Mouse (Mus musculus): ENCODE measurements at regions not wholly inside any gene's neighbourhood (a gene's known extent, or its start where the extent isn't known, plus 50 kb on each side); places are given as distances from the start of the nearest gene placed in this dataset.

- Histone ChIP-seq H3K9me3 (ENCODE audit: control insufficient read depth, low read length) (no peaks in the 10 kb centered on the region), H3K9ac (ENCODE audit: low read depth, low read length, severe bottlenecking) (no peak overlapping the region), H3K27me3 (ENCODE audit: control insufficient read depth, insufficient read depth, low read length) (no peaks in the 10 kb centered on the region), H3K4me2 (replicated peaks; ENCODE audit: low read depth, low read length, severe bottlenecking) (no peak overlapping the region), H3K27ac (replicated peaks; ENCODE audit: low read depth, low read length) (no peak overlapping the region), H3K4me1 (ENCODE audit: control insufficient read depth, insufficient read depth, low read length) (no peaks in the 10 kb centered on the region), H3K4me3 (replicated peaks; ENCODE audit: low read length) (no peak overlapping the region), H3K36me3 (ENCODE audit: control insufficient read depth, insufficient read depth, low read length) (no peaks in the 10 kb centered on the region)
- ATAC-seq (ENCODE audit: low FRiP score, low read depth): no peak
- no peak for TF ChIP-seq POLR2A (IDR thresholded peaks at IDR 0.05; ENCODE audit: borderline replicate concordance, extremely low read depth, insufficient read depth, insufficient read length)
- DNase-seq (ENCODE audit: low spot score): no peak
- WGBS: 61% methylated on average over 11 of the region's 11 CpGs
These were observed 126.9 kb upstream of the Irs2 start for GRCm38 (mm10) chr8:11135135-11135534.

- Histone ChIP-seq H3K9me3 (ENCODE audit: control insufficient read depth, low read length) (no peaks in the 10 kb centered on the region), H3K4me2 (replicated peaks; ENCODE audit: low read depth, low read length, severe bottlenecking) (no peak overlapping the region), H3K4me3 (replicated peaks; ENCODE audit: low read length) (no peak overlapping the region), H3K27ac (replicated peaks; ENCODE audit: low read depth, low read length) (no peak overlapping the region), H3K27me3 (ENCODE audit: control insufficient read depth, insufficient read depth, low read length) (no peaks in the 10 kb centered on the region), H3K4me1 (ENCODE audit: control insufficient read depth, insufficient read depth, low read length) (no peaks in the 10 kb centered on the region), H3K9ac (ENCODE audit: low read depth, low read length, severe bottlenecking) (no peak overlapping the region), H3K36me3 (ENCODE audit: control insufficient read depth, insufficient read depth, low read length) (no peaks in the 10 kb centered on the region)
- TF ChIP-seq POLR2A (IDR thresholded peaks at IDR 0.05; ENCODE audit: borderline replicate concordance, extremely low read depth, insufficient read depth, insufficient read length): no peak
- 86% methylated on average over 4 of the region's 4 CpGs for WGBS
- DNase-seq (ENCODE audit: low spot score) (no peak), ATAC-seq (ENCODE audit: low FRiP score, low read depth) (no peak)
These were observed 126.3 kb upstream of the Irs2 start for GRCm38 (mm10) chr8:11134562-11134961.

- ATAC-seq (ENCODE audit: low FRiP score, low read depth) (no peak), DNase-seq (ENCODE audit: low spot score) (no peak)
- 42% methylated on average over 5 of the region's 5 CpGs for WGBS
- Histone ChIP-seq H3K4me3 (replicated peaks; ENCODE audit: low read length) (no peak overlapping the region), H3K9ac (ENCODE audit: low read depth, low read length, severe bottlenecking) (no peak overlapping the region), H3K36me3 (ENCODE audit: control insufficient read depth, insufficient read depth, low read length) (no peaks in the 10 kb centered on the region), H3K4me1 (ENCODE audit: control insufficient read depth, insufficient read depth, low read length) (peaks cover 8% of the 10 kb centered on the region), H3K27me3 (ENCODE audit: control insufficient read depth, insufficient read depth, low read length) (no peaks in the 10 kb centered on the region), H3K9me3 (ENCODE audit: control insufficient read depth, low read length) (no peaks in the 10 kb centered on the region), H3K4me2 (replicated peaks; ENCODE audit: low read depth, low read length, severe bottlenecking) (no peak overlapping the region), H3K27ac (replicated peaks; ENCODE audit: low read depth, low read length) (no peak overlapping the region)
- TF ChIP-seq POLR2A (IDR thresholded peaks at IDR 0.05; ENCODE audit: borderline replicate concordance, extremely low read depth, insufficient read depth, insufficient read length): no peak
These were observed 110.9 kb upstream of the Irs2 start for GRCm38 (mm10) chr8:11119030-11119634.

GRCm38 (mm10) chr8:11116534-11116933 is 108.3 kb upstream of the Irs2 start:
- Histone ChIP-seq H3K9me3 (ENCODE audit: control insufficient read depth, low read length) (no peaks in the 10 kb centered on the region), H3K27me3 (ENCODE audit: control insufficient read depth, insufficient read depth, low read length) (no peaks in the 10 kb centered on the region), H3K9ac (ENCODE audit: low read depth, low read length, severe bottlenecking) (no peak overlapping the region), H3K4me2 (replicated peaks; ENCODE audit: low read depth, low read length, severe bottlenecking) (no peak overlapping the region), H3K4me1 (ENCODE audit: control insufficient read depth, insufficient read depth, low read length) (peaks cover 12% of the 10 kb centered on the region), H3K36me3 (ENCODE audit: control insufficient read depth, insufficient read depth, low read length) (no peaks in the 10 kb centered on the region), H3K27ac (replicated peaks; ENCODE audit: low read depth, low read length) (no peak overlapping the region), H3K4me3 (replicated peaks; ENCODE audit: low read length) (no peak overlapping the region)
- ATAC-seq (ENCODE audit: low FRiP score, low read depth) (no peak), DNase-seq (ENCODE audit: low spot score) (no peak)
- WGBS: 78% methylated on average over 5 of the region's 5 CpGs
- TF ChIP-seq POLR2A (IDR thresholded peaks at IDR 0.05; ENCODE audit: borderline replicate concordance, extremely low read depth, insufficient read depth, insufficient read length): no peak

- TF ChIP-seq POLR2A (IDR thresholded peaks at IDR 0.05; ENCODE audit: borderline replicate concordance, extremely low read depth, insufficient read depth, insufficient read length): no peak
- no peak for ATAC-seq (ENCODE audit: low FRiP score, low read depth)
- Histone ChIP-seq H3K9ac (ENCODE audit: low read depth, low read length, severe bottlenecking) (no peak overlapping the region), H3K9me3 (ENCODE audit: control insufficient read depth, low read length) (no peaks in the 10 kb centered on the region), H3K27ac (replicated peaks; ENCODE audit: low read depth, low read length) (no peak overlapping the region), H3K4me2 (replicated peaks; ENCODE audit: low read depth, low read length, severe bottlenecking) (no peak overlapping the region), H3K27me3 (ENCODE audit: control insufficient read depth, insufficient read depth, low read length) (no peaks in the 10 kb centered on the region), H3K4me1 (ENCODE audit: control insufficient read depth, insufficient read depth, low read length) (peaks cover 12% of the 10 kb centered on the region), H3K4me3 (replicated peaks; ENCODE audit: low read length) (no peak overlapping the region), H3K36me3 (ENCODE audit: control insufficient read depth, insufficient read depth, low read length) (no peaks in the 10 kb centered on the region)
- 33% methylated on average over 6 of the region's 6 CpGs for WGBS
- DNase-seq (ENCODE audit: low spot score): no peak
These were observed 107.0 kb upstream of the Irs2 start for GRCm38 (mm10) chr8:11115210-11115609.

- no peak for DNase-seq (ENCODE audit: low spot score)
- TF ChIP-seq POLR2A (IDR thresholded peaks at IDR 0.05; ENCODE audit: borderline replicate concordance, extremely low read depth, insufficient read depth, insufficient read length): no peak
- Histone ChIP-seq H3K36me3 (ENCODE audit: control insufficient read depth, insufficient read depth, low read length) (no peaks in the 10 kb centered on the region), H3K4me3 (replicated peaks; ENCODE audit: low read length) (no peak overlapping the region), H3K27me3 (ENCODE audit: control insufficient read depth, insufficient read depth, low read length) (no peaks in the 10 kb centered on the region), H3K27ac (replicated peaks; ENCODE audit: low read depth, low read length) (no peak overlapping the region), H3K9ac (ENCODE audit: low read depth, low read length, severe bottlenecking) (no peak overlapping the region), H3K9me3 (ENCODE audit: control insufficient read depth, low read length) (no peaks in the 10 kb centered on the region), H3K4me2 (replicated peaks; ENCODE audit: low read depth, low read length, severe bottlenecking) (no peak overlapping the region), H3K4me1 (ENCODE audit: control insufficient read depth, insufficient read depth, low read length) (peaks cover 12% of the 10 kb centered on the region)
- 28% methylated on average over 8 of the region's 8 CpGs for WGBS
- no peak for ATAC-seq (ENCODE audit: low FRiP score, low read depth)
These were observed 106.3 kb upstream of the Irs2 start for GRCm38 (mm10) chr8:11114531-11114930.

Measured in limb, embryonic 14.5 days (tissue).